Mouse (Mus musculus) limb, embryonic 13.5 days (tissue): ENCODE measurements around the gene Xxylt1. TPM values are rescaled to one million over a fixed set of nuclear protein-coding genes. Genes with fewer than 3 reads are reported as not detected.

Experiments
- ATAC-seq: fragments of 200-750 bp; cut with Nextera tagmentation; 2 replicates; pipeline ENCODE4 v1.8.0; 2017; ENCODE audit warnings: low read depth, moderate number of reproducible peaks, moderate TSS enrichment; ENCODE audit not compliant: low FRiP score
- H3K27ac ChIP-seq: fragments of 300-500 bp; sonication (generic); 2 replicates; pipeline ENCODE4 v1.5.1; 2015; ENCODE audit warnings: inconsistent platforms, mild to moderate bottlenecking, moderate library complexity
- H3K27me3 ChIP-seq: fragments of 300-500 bp; sonication (generic); 2 replicates; pipeline ENCODE4 v1.6.1; 2015; ENCODE audit warnings: mild to moderate bottlenecking, inconsistent platforms
- H3K36me3 ChIP-seq: fragments of 300-500 bp; sonication (generic); 2 replicates; pipeline ENCODE4 v1.6.1; 2015; ENCODE audit warnings: inconsistent platforms, mild to moderate bottlenecking, moderate library complexity
- H3K4me1 ChIP-seq: fragments of 300-500 bp; sonication (generic); 2 replicates; pipeline ENCODE4 v1.6.1; 2015; ENCODE audit warnings: inconsistent platforms
- H3K4me2 ChIP-seq: fragments of 300-500 bp; sonication (generic); replicated peaks from 2 replicates; pipeline ENCODE4 v1.6.1; 2015; ENCODE audit warnings: inconsistent platforms, mild to moderate bottlenecking, moderate library complexity
- H3K4me3 ChIP-seq: fragments of 300-500 bp; sonication (generic); 2 replicates; pipeline ENCODE4 v1.5.1; 2015; ENCODE audit warnings: moderate library complexity, mild to moderate bottlenecking, inconsistent platforms
- H3K9ac ChIP-seq: fragments of 300-500 bp; sonication (generic); 2 replicates; pipeline ENCODE4 v1.6.1; 2015; ENCODE audit warnings: mild to moderate bottlenecking, inconsistent platforms
- H3K9me3 ChIP-seq: fragments of 300-500 bp; sonication (generic); 2 replicates; pipeline ENCODE4 v1.6.1; 2016; ENCODE audit warnings: inconsistent platforms
- whole genome bisulfite sequencing: fragments of 180-500 bp; shearing (Covaris S2); methylation state at CpG from one replicate; pipeline ENCODE4 v1.1.7; 2015; 5-methylcytosine and 5-hydroxymethylcytosine counted together
- polyA plus RNA-seq: library from polyadenylated mRNA; unstranded; fragments of >200 nt; fragmentation: Nextera tagmentation; extraction: Ambion mirVana; gene quantifications from 2 replicates; pipeline ENCODE4 v1.2.1, GENCODE M21; 2015

Gene Xxylt1
- polyA plus RNA-seq, 1 experiment from 2014 or later: 18.3 TPM

GRCm38 (mm10) chr16:30998711-30999110 lies 82.5 kb downstream of the Xxylt1 start:
- ATAC-seq: no peak
- H3K4me2 ChIP-seq: no peak overlapping the region
- no peak overlapping the region for H3K9ac ChIP-seq
- no peak overlapping the region for H3K27ac ChIP-seq
- H3K27me3 ChIP-seq: no peaks in the 10 kb centered on the region
- H3K4me1 ChIP-seq: peaks cover 18% of the 10 kb centered on the region
- H3K36me3 ChIP-seq: no peaks in the 10 kb centered on the region
- H3K4me3 ChIP-seq: no peak overlapping the region
- H3K9me3 ChIP-seq: no peaks in the 10 kb centered on the region
- WGBS: 82% methylated on average over 2 of the region's 2 CpGs

GRCm38 (mm10) chr16:30998048-30998447 lies 83.2 kb downstream of the Xxylt1 start:
- no peaks in the 10 kb centered on the region for H3K36me3 ChIP-seq
- no peak for ATAC-seq
- no peaks in the 10 kb centered on the region for H3K27me3 ChIP-seq
- no peak overlapping the region for H3K4me3 ChIP-seq
- no peak overlapping the region for H3K9ac ChIP-seq
- no peak overlapping the region for H3K4me2 ChIP-seq
- no peak overlapping the region for H3K27ac ChIP-seq
- no peaks in the 10 kb centered on the region for H3K9me3 ChIP-seq
- H3K4me1 ChIP-seq: peaks cover 11% of the 10 kb centered on the region
- 87% methylated on average over 2 of the region's 2 CpGs for WGBS

- Histone ChIP-seq H3K4me1 (peaks cover 9% of the 10 kb centered on the region; the same call in 1 of the 2 replicates), H3K27ac (no peak overlapping the region), H3K36me3 (no peaks in the 10 kb centered on the region), H3K4me3 (no peak overlapping the region), H3K9me3 (no peaks in the 10 kb centered on the region), H3K4me2 (no peak overlapping the region), H3K9ac (no peak overlapping the region), H3K27me3 (no peaks in the 10 kb centered on the region)
- ATAC-seq: no peak
- WGBS: 86% methylated on average over 5 of the region's 5 CpGs
Measured at GRCm38 (mm10) chr16:30995446-30995845, 85.8 kb downstream of the Xxylt1 start.

- H3K36me3 ChIP-seq: no peaks in the 10 kb centered on the region
- no peak for ATAC-seq
- H3K4me3 ChIP-seq: no peak overlapping the region
- no peak overlapping the region for H3K4me2 ChIP-seq
- no peaks in the 10 kb centered on the region for H3K9me3 ChIP-seq
- no peak overlapping the region for H3K27ac ChIP-seq
- peaks cover 9% of the 10 kb centered on the region; the same call in 1 of the 2 replicates for H3K4me1 ChIP-seq
- no peak overlapping the region for H3K9ac ChIP-seq
- 48% methylated on average over 2 of the region's 2 CpGs for WGBS
- no peaks in the 10 kb centered on the region for H3K27me3 ChIP-seq
Measured at GRCm38 (mm10) chr16:30994881-30995280, 86.4 kb downstream of the Xxylt1 start.

GRCm38 (mm10) chr16:30994296-30994695 lies 86.9 kb downstream of the Xxylt1 start:
- WGBS: 80% methylated on average over 7 of the region's 7 CpGs
- ATAC-seq: no peak

GRCm38 (mm10) chr16:30992568-30992967 lies 88.7 kb downstream of the Xxylt1 start:
- no peaks in the 10 kb centered on the region for H3K36me3 ChIP-seq
- no peak overlapping the region for H3K9ac ChIP-seq
- peaks cover 9% of the 10 kb centered on the region; the same call in 1 of the 2 replicates for H3K4me1 ChIP-seq
- no peak overlapping the region for H3K4me3 ChIP-seq
- no peak for ATAC-seq
- no peak overlapping the region for H3K4me2 ChIP-seq
- H3K27me3 ChIP-seq: no peaks in the 10 kb centered on the region
- 42% methylated on average over 5 of the region's 5 CpGs for WGBS
- no peak overlapping the region for H3K27ac ChIP-seq
- no peaks in the 10 kb centered on the region for H3K9me3 ChIP-seq

More at GRCm38 (mm10) chr16:30994296-30994695, 86.9 kb downstream of the Xxylt1 start:
- no peak overlapping the region for H3K9ac ChIP-seq
- no peaks in the 10 kb centered on the region for H3K27me3 ChIP-seq
- H3K4me3 ChIP-seq: no peak overlapping the region
- no peaks in the 10 kb centered on the region for H3K36me3 ChIP-seq
- H3K27ac ChIP-seq: no peak overlapping the region
- H3K4me1 ChIP-seq: peaks cover 9% of the 10 kb centered on the region; the same call in 1 of the 2 replicates
- H3K9me3 ChIP-seq: no peaks in the 10 kb centered on the region
- H3K4me2 ChIP-seq: no peak overlapping the region

- Histone ChIP-seq H3K9me3 (no peaks in the 10 kb centered on the region), H3K27me3 (no peaks in the 10 kb centered on the region), H3K9ac (no peak overlapping the region), H3K36me3 (no peaks in the 10 kb centered on the region), H3K4me1 (peaks cover 9% of the 10 kb centered on the region; the same call in 1 of the 2 replicates), H3K4me3 (no peak overlapping the region), H3K4me2 (no peak overlapping the region), H3K27ac (no peak overlapping the region)
- 46% methylated on average over 2 of the region's 2 CpGs for WGBS
- ATAC-seq: no peak
Measured at GRCm38 (mm10) chr16:30990661-30991060, 90.6 kb downstream of the Xxylt1 start.

- Histone ChIP-seq H3K9me3 (no peaks in the 10 kb centered on the region), H3K4me3 (no peak overlapping the region), H3K4me1 (peaks cover 8% of the 10 kb centered on the region; the same call in 1 of the 2 replicates), H3K27me3 (no peaks in the 10 kb centered on the region), H3K36me3 (no peaks in the 10 kb centered on the region), H3K9ac (no peak overlapping the region), H3K27ac (no peak overlapping the region), H3K4me2 (no peak overlapping the region)
- WGBS: 75% methylated on average over 6 of the region's 6 CpGs
- no peak for ATAC-seq
Measured at GRCm38 (mm10) chr16:30988225-30988624, 93.0 kb downstream of the Xxylt1 start.

GRCm38 (mm10) chr16:30987684-30988083 lies 93.5 kb downstream of the Xxylt1 start:
- H3K4me3 ChIP-seq: no peak overlapping the region
- no peak overlapping the region for H3K4me2 ChIP-seq
- no peaks in the 10 kb centered on the region for H3K9me3 ChIP-seq
- H3K27me3 ChIP-seq: no peaks in the 10 kb centered on the region
- no peak for ATAC-seq
- H3K27ac ChIP-seq: no peak overlapping the region
- 71% methylated on average over 6 of the region's 6 CpGs for WGBS
- H3K36me3 ChIP-seq: no peaks in the 10 kb centered on the region
- H3K4me1 ChIP-seq: peaks cover 6% of the 10 kb centered on the region; the same call in 1 of the 2 replicates
- no peak overlapping the region for H3K9ac ChIP-seq

- ATAC-seq: no peak
- Histone ChIP-seq H3K4me3 (no peak overlapping the region), H3K9ac (no peak overlapping the region), H3K27me3 (no peaks in the 10 kb centered on the region), H3K4me1 (peaks cover 3% of the 10 kb centered on the region; the same call in 1 of the 2 replicates), H3K9me3 (no peaks in the 10 kb centered on the region), H3K27ac (peak overlapping the region; percentile 15; the same call in 1 of the 2 replicates), H3K4me2 (no peak overlapping the region), H3K36me3 (no peaks in the 10 kb centered on the region)
- WGBS: 50% methylated on average over 17 of the region's 17 CpGs
Measured at GRCm38 (mm10) chr16:30984826-30985545, 96.2 kb downstream of the Xxylt1 start.

GRCm38 (mm10) chr16:30984101-30984500 lies 97.1 kb downstream of the Xxylt1 start:
- H3K36me3 ChIP-seq: no peaks in the 10 kb centered on the region
- H3K9me3 ChIP-seq: no peaks in the 10 kb centered on the region
- no peak overlapping the region for H3K9ac ChIP-seq
- H3K4me2 ChIP-seq: no peak overlapping the region
- peaks cover 3% of the 10 kb centered on the region; the same call in 1 of the 2 replicates for H3K4me1 ChIP-seq
- no peaks in the 10 kb centered on the region for H3K27me3 ChIP-seq
- 93% methylated on average over 5 of the region's 5 CpGs for WGBS
- no peak for ATAC-seq
- no peak overlapping the region for H3K4me3 ChIP-seq
- H3K27ac ChIP-seq: no peak overlapping the region

- Histone ChIP-seq H3K4me2 (no peak overlapping the region), H3K36me3 (no peaks in the 10 kb centered on the region), H3K9ac (no peak overlapping the region), H3K27ac (no peak overlapping the region), H3K4me3 (no peak overlapping the region), H3K4me1 (peaks cover 3% of the 10 kb centered on the region; the same call in 1 of the 2 replicates), H3K9me3 (no peaks in the 10 kb centered on the region), H3K27me3 (no peaks in the 10 kb centered on the region)
- ATAC-seq: no peak
- 71% methylated on average over 6 of the region's 6 CpGs for WGBS
Measured at GRCm38 (mm10) chr16:30983699-30984098, 97.5 kb downstream of the Xxylt1 start.
